Mouse (Mus musculus) brain, embryonic 14.5 days (tissue): Measurements from ENCODE around the gene Minpp1.

Experiments
- CTCF ChIP-seq: fragments of 200-500 bp; IDR thresholded peaks from 2 replicates; pipeline ENCODE4 v1.5.1; 2012; ENCODE audit warnings: inconsistent platforms, mild to moderate bottlenecking, moderate library complexity, borderline replicate concordance; ENCODE audit not compliant: insufficient read depth, insufficient read length; ENCODE audit errors: extremely low read depth
- POLR2A ChIP-seq: fragments of 200-500 bp; IDR thresholded peaks from 2 replicates; pipeline ENCODE4 v1.6.1; 2012; ENCODE audit warnings: mild to moderate bottlenecking, inconsistent platforms, borderline replicate concordance; ENCODE audit not compliant: poor library complexity, insufficient read depth, insufficient read length, severe bottlenecking; ENCODE audit errors: extremely low read depth

DNA sequence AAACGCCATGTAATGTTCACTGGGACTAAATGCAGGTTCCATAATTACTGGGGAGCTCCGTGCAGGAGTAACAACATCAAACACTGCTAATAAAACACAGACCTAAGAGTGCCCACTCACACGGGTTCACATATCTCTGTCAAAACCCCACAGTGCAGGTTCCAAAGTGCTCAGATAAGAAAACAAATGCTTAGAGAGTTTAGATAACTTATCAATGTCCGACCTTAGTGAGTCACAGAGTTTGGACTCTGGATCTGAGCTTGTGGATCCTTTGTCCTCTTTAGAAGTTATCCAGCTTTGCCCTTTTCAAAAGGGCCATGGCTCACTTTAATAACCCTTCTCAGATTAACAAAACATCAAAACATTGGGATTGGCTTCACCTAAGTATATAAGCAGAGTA is 4.1 kb upstream of the Minpp1 start:
- no peak for TF ChIP-seq CTCF
- TF ChIP-seq POLR2A = no peak
